Mouse (Mus musculus): ENCODE data around the gene Fndc8.

DNA sequence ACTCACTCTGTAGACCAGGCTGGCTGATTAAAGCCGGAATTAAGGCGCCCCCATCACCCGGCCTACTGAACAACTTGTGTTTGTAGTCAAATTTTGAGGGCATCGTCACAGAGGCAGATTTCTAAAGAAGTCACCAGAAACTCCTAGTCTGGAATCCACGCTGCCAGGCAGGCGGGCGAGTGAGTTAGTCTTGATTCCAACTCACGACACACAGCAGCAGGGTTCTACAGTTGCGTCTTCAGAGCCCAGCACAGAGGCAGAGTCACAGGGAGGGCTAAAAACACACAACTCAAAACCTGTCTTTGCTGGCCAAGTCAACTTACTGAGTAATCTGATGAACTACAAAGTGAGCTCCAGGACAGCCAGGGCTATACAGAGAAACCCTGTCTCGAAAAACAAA lies 39.4 kb upstream of the Fndc8 start:
- TF ChIP-seq CTCF (IDR thresholded peaks at IDR 0.05; ENCODE audit: extremely low read depth, insufficient read length, insufficient replicate concordance, low read depth, low read length) (no peak), POLR2A (IDR thresholded peaks at IDR 0.05; ENCODE audit: low read depth, low read length) (no peak)
